Mouse (Mus musculus) liver, adult 2 months (tissue): ENCODE data around the gene Bin2.

Source experiments
- CTCF ChIP-seq: fragments of 200-500 bp; IDR thresholded peaks from 2 replicates; pipeline ENCODE4 v1.5.1; 2011; ENCODE audit warnings: low read depth, low read length, control low read depth
- POLR2A ChIP-seq: fragments of 200-500 bp; IDR thresholded peaks from 2 replicates; pipeline ENCODE4 v1.6.1; 2011; ENCODE audit warnings: low read length, control low read depth; ENCODE audit not compliant: insufficient read depth; ENCODE audit errors: extremely low read depth

DNA sequence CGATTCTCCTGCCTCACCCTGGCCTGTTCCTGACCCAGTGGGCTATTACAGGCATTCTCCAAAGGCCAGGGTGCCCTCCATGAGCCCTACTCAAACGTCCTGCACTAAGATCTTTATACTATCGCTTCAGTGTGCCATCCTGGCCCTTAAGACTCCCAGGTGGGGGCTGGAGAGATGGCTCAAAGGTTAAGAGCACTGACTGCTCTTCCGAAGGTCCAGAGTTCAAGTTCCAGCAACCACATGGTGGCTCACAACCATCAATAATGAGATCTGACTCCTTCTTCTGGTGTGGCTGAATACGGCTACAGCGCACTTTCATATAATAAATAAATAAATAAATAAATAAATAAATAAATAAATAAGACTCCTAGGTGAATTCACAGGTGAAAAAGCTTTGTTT is 76.5 kb downstream of the Bin2 start:
- no peak for TF ChIP-seq POLR2A
- TF ChIP-seq CTCF: no peak
